Mouse (Mus musculus): ENCODE data around the gene Irgc1. TPM values are rescaled to one million over a fixed set of nuclear protein-coding genes. Genes with fewer than 3 reads are reported as not detected.

Irgc1 gene
- total and polyA plus RNA-seq, 2 experiments from 2014 or later = not detected

DNA sequence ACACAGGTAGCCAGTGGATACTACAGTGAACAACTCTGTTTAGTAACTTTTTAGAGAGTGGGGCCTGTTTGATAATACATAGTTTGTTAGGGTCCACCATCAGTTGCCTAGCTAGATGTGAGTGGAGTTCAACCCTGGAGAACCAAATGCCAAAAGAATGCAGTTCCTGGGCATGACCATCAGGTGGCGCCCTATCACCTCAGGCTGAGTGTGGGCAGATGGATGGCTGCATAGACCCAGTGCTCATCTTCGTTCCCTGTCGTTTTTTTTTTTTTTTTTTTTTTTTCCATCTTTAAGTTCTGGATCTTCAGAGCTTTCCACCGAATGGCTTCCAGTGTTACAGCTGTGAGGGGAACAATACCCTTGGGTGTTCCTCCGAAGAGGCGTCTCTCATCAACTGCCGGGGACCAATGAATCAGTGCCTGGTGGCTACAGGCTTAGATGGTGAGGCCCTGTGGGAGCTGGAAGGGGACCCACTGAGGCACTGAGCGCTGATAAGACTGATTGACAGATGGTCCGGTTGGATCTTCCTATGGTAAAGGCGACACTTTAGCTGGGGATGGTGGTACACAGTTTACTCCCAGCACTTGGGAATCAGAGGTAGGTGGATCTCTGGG is 21.9 kb upstream of the Irgc1 start:
- no peaks in the 10 kb centered on the region for H3K27me3 ChIP-seq (ENCODE audit: insufficient read depth, low read length)
- H3K4me1 ChIP-seq (ENCODE audit: insufficient read depth, low read length) = no peaks in the 10 kb centered on the region
- WGBS = 37% methylated on average over 10 of the region's 10 CpGs
- TF ChIP-seq CTCF (IDR thresholded peaks at IDR 0.05; ENCODE audit: low read depth) = peak; percentile 94
- no peak overlapping the region for H3K4me2 ChIP-seq (ENCODE audit: low read depth, low read length)
- no peak overlapping the region for H3K27ac ChIP-seq
- H3K9ac ChIP-seq (replicated peaks; ENCODE audit: low read length) = no peak overlapping the region
- ATAC-seq (peak; percentile 56), DNase-seq (ENCODE audit: low spot score) (peak; percentile 73)
- no peaks in the 10 kb centered on the region for H3K36me3 ChIP-seq (ENCODE audit: insufficient read depth, low read length)
- H3K9me3 ChIP-seq (ENCODE audit: low read length) = no peaks in the 10 kb centered on the region
- no peak overlapping the region for H3K4me3 ChIP-seq (ENCODE audit: low read length)

DNA sequence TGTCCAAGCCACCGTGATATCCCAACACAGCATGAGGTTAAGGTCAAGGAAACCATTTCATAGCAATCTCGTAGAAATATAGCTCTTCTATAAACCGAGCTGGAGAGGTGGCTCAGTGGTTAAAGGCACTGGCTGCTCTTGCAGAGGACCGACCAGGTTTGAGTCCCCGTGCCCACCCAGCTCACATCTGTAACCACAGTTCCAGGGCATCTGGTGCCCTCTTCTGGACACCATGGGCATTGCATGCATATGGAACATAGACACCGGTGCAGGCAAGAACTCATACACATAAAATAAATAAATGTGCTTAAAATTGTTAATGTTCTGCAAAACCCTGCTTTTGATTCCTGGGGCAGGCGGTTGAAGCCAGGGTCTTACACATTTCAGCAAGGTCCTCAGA is 20.8 kb upstream of the Irgc1 start:
- Histone ChIP-seq H3K9ac (replicated peaks; ENCODE audit: low read length) (no peak overlapping the region), H3K4me3 (ENCODE audit: low read length) (no peak overlapping the region), H3K9me3 (ENCODE audit: low read length) (no peaks in the 10 kb centered on the region), H3K27me3 (ENCODE audit: insufficient read depth, low read length) (no peaks in the 10 kb centered on the region), H3K27ac (no peak overlapping the region), H3K4me1 (ENCODE audit: insufficient read depth, low read length) (no peaks in the 10 kb centered on the region), H3K36me3 (ENCODE audit: insufficient read depth, low read length) (no peaks in the 10 kb centered on the region), H3K4me2 (ENCODE audit: low read depth, low read length) (no peak overlapping the region)
- ATAC-seq (no peak), DNase-seq (ENCODE audit: low spot score) (peak; percentile 25)
- TF ChIP-seq CTCF (IDR thresholded peaks at IDR 0.05; ENCODE audit: low read depth) = peak; percentile 71
- 77% methylated on average over 7 of the region's 7 CpGs for WGBS

- Histone ChIP-seq H3K9ac (replicated peaks; ENCODE audit: low read length) (no peak overlapping the region), H3K4me1 (ENCODE audit: insufficient read depth, low read length) (no peaks in the 10 kb centered on the region), H3K4me3 (ENCODE audit: low read length) (no peak overlapping the region), H3K27me3 (ENCODE audit: insufficient read depth, low read length) (no peaks in the 10 kb centered on the region), H3K36me3 (ENCODE audit: insufficient read depth, low read length) (no peaks in the 10 kb centered on the region), H3K27ac (no peak overlapping the region), H3K4me2 (ENCODE audit: low read depth, low read length) (no peak overlapping the region), H3K9me3 (ENCODE audit: low read length) (no peaks in the 10 kb centered on the region)
- TF ChIP-seq CTCF (IDR thresholded peaks at IDR 0.05; ENCODE audit: low read depth) = no peak
- 63% methylated on average over 6 of the region's 6 CpGs for WGBS
- DNase-seq (ENCODE audit: low spot score) (peak; percentile 60), ATAC-seq (no peak)
Observed at GRCm38 (mm10) chr7:24472442-24472841, 20.3 kb upstream of the Irgc1 start.

DNA sequence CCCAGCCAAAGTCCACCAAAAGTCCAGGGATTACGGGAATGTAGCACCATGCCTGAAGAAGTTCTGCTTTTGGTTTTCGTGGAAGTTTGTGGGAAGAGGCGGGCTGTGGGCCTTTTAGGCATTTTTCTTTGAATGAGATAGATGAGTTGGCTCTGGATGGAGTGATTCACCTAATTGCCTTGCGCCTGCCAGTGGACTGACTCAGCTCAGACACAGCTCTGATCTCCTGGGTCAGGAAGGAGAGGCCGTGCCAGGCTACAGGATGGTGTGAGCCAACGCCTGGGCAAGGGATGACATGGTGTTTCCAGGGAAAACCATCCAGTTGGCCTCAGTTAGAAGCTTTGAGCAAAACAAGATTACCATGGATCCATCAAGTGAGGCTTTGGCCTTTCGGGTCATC is 18.3 kb upstream of the Irgc1 start:
- no peak for TF ChIP-seq CTCF (IDR thresholded peaks at IDR 0.05; ENCODE audit: low read depth)
- H3K4me1 ChIP-seq (ENCODE audit: insufficient read depth, low read length) = no peaks in the 10 kb centered on the region
- no peak overlapping the region for H3K27ac ChIP-seq
- WGBS = 93% methylated on average over 7 of the region's 7 CpGs
- H3K9ac ChIP-seq (replicated peaks; ENCODE audit: low read length) = no peak overlapping the region
- no peaks in the 10 kb centered on the region for H3K9me3 ChIP-seq (ENCODE audit: low read length)
- ATAC-seq (no peak), DNase-seq (ENCODE audit: low spot score) (no peak)
- H3K27me3 ChIP-seq (ENCODE audit: insufficient read depth, low read length) = no peaks in the 10 kb centered on the region
- H3K36me3 ChIP-seq (ENCODE audit: insufficient read depth, low read length) = no peaks in the 10 kb centered on the region
- no peak overlapping the region for H3K4me3 ChIP-seq (ENCODE audit: low read length)
- H3K4me2 ChIP-seq (ENCODE audit: low read depth, low read length) = no peak overlapping the region

- H3K4me2 ChIP-seq (ENCODE audit: low read depth, low read length) = no peak overlapping the region
- no peak overlapping the region for H3K9ac ChIP-seq (replicated peaks; ENCODE audit: low read length)
- 87% methylated on average over 3 of the region's 3 CpGs for WGBS
- DNase-seq (ENCODE audit: low spot score) = no peak
- no peak overlapping the region for H3K4me3 ChIP-seq (ENCODE audit: low read length)
- H3K9me3 ChIP-seq (ENCODE audit: low read length) = no peaks in the 10 kb centered on the region
- no peaks in the 10 kb centered on the region for H3K4me1 ChIP-seq (ENCODE audit: insufficient read depth, low read length)
- H3K36me3 ChIP-seq (ENCODE audit: insufficient read depth, low read length) = no peaks in the 10 kb centered on the region
- H3K27me3 ChIP-seq (ENCODE audit: insufficient read depth, low read length) = no peaks in the 10 kb centered on the region
- TF ChIP-seq CTCF (IDR thresholded peaks at IDR 0.05; ENCODE audit: low read depth) = peak; percentile 58
- H3K27ac ChIP-seq = no peak overlapping the region
- no peak for ATAC-seq
Observed at GRCm38 (mm10) chr7:24469126-24469525, 17.0 kb upstream of the Irgc1 start.

- H3K4me2 ChIP-seq (ENCODE audit: low read depth, low read length) = no peak overlapping the region
- no peaks in the 10 kb centered on the region for H3K36me3 ChIP-seq (ENCODE audit: insufficient read depth, low read length)
- H3K4me3 ChIP-seq (ENCODE audit: low read length) = no peak overlapping the region
- no peak for ATAC-seq
- no peak overlapping the region for H3K9ac ChIP-seq (replicated peaks; ENCODE audit: low read length)
- no peak for TF ChIP-seq CTCF (IDR thresholded peaks at IDR 0.05; ENCODE audit: low read depth)
- no peaks in the 10 kb centered on the region for H3K4me1 ChIP-seq (ENCODE audit: insufficient read depth, low read length)
- H3K27ac ChIP-seq = no peak overlapping the region
- WGBS = 81% methylated on average over 5 of the region's 5 CpGs
- no peak for DNase-seq (ENCODE audit: low spot score)
- no peaks in the 10 kb centered on the region for H3K9me3 ChIP-seq (ENCODE audit: low read length)
- no peaks in the 10 kb centered on the region for H3K27me3 ChIP-seq (ENCODE audit: insufficient read depth, low read length)
Observed at GRCm38 (mm10) chr7:24467886-24468285, 15.8 kb upstream of the Irgc1 start.

- no peak for TF ChIP-seq CTCF (IDR thresholded peaks at IDR 0.05; ENCODE audit: low read depth)
- ATAC-seq = no peak
- Histone ChIP-seq H3K9ac (replicated peaks; ENCODE audit: low read length) (no peak overlapping the region), H3K4me3 (ENCODE audit: low read length) (no peak overlapping the region), H3K9me3 (ENCODE audit: low read length) (no peaks in the 10 kb centered on the region), H3K36me3 (ENCODE audit: insufficient read depth, low read length) (no peaks in the 10 kb centered on the region), H3K4me2 (ENCODE audit: low read depth, low read length) (no peak overlapping the region), H3K27ac (no peak overlapping the region), H3K4me1 (ENCODE audit: insufficient read depth, low read length) (peaks cover 3% of the 10 kb centered on the region; the same call in 1 of the 2 replicates), H3K27me3 (ENCODE audit: insufficient read depth, low read length) (no peaks in the 10 kb centered on the region)
- no peak for DNase-seq (ENCODE audit: low spot score)
- WGBS = 92% methylated on average over 6 of the region's 6 CpGs
Observed at GRCm38 (mm10) chr7:24466835-24467234, 14.7 kb upstream of the Irgc1 start.
